Mouse (Mus musculus) thymus, adult 2 months (tissue): Measurements from ENCODE around the gene Osbpl10. TPM values are rescaled to one million over a fixed set of nuclear protein-coding genes. Genes with fewer than 3 reads are reported as not detected.

Experiments used
- DNase-seq: peaks from one replicate; pipeline ENCODE4 v3.0.0; 2021
- H3K27ac ChIP-seq: fragments of 200-500 bp; 2 replicates; pipeline ENCODE4 v1.5.1; 2012; ENCODE audit warnings: low read length, control low read depth; ENCODE audit not compliant: control insufficient read depth, insufficient read depth
- H3K27me3 ChIP-seq: fragments of 200-500 bp; 2 replicates; pipeline ENCODE4 v1.6.1; 2012; ENCODE audit warnings: mild to moderate bottlenecking, low read length, moderate library complexity, mixed read lengths; ENCODE audit not compliant: control insufficient read depth, insufficient read depth
- H3K36me3 ChIP-seq: fragments of 200-500 bp; 2 replicates; pipeline ENCODE4 v1.6.1; 2012; ENCODE audit warnings: mild to moderate bottlenecking, low read length, moderate library complexity; ENCODE audit not compliant: control insufficient read depth, insufficient read depth
- H3K4me1 ChIP-seq: fragments of 200-500 bp; replicated peaks from 2 replicates; pipeline ENCODE4 v1.6.1; 2012; ENCODE audit warnings: low read length; ENCODE audit not compliant: control insufficient read depth, insufficient read depth
- H3K4me3 ChIP-seq: fragments of 200-500 bp; 2 replicates; pipeline ENCODE4 v1.5.1; 2012; ENCODE audit warnings: mild to moderate bottlenecking, low read length, control low read depth, moderate library complexity; ENCODE audit not compliant: control insufficient read depth, insufficient read depth
- CTCF ChIP-seq: fragments of 200-500 bp; IDR thresholded peaks from 2 replicates; pipeline ENCODE4 v1.5.1; 2012; ENCODE audit warnings: mild to moderate bottlenecking, control low read depth, low read length, moderate library complexity, borderline replicate concordance; ENCODE audit not compliant: control insufficient read depth, poor library complexity, insufficient read depth; ENCODE audit errors: extremely low read depth
- POLR2A ChIP-seq: fragments of 200-500 bp; IDR thresholded peaks from 2 replicates; pipeline ENCODE4 v1.6.1; 2012; ENCODE audit warnings: mild to moderate bottlenecking, low read length, control low read depth, moderate library complexity; ENCODE audit not compliant: control insufficient read depth, poor library complexity, insufficient read depth; ENCODE audit errors: extremely low read depth
- WGBS: fragments of 180-500 bp; shearing (Covaris S2); methylation state at CpG from one replicate; pipeline ENCODE4 v1.1.7; 2018; 5-methylcytosine and 5-hydroxymethylcytosine counted together
- polyA plus RNA-seq: library from polyadenylated mRNA; depleted of rRNA; stranded (reverse); fragments of >200 nt; gene quantifications from 2 replicates; pipeline ENCODE4 v1.2.3, GENCODE M21; 2012

Osbpl10 gene
- polyA plus RNA-seq, 1 experiment = 10.3 TPM

DNA sequence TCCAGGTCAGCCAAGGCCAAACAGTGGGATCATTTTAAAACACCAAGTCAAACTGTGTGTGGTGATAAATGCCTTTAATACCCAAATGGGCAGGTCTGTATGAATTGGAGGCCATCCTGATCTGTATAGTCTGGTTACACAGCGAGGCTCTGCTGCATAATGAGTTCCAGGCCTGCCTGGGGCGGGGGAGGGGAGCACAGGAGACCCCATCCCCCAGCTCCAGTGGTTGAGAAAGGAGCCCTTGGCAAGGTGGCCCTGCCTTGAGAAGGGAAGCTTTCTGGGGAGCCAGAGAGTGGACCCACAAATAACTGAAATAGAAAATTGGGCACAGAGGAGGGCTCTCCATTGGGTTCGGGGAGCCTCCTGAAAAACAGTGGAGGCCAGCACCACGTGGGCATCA is 43.0 kb upstream of the Osbpl10 start:
- H3K27me3 ChIP-seq = no peaks in the 10 kb centered on the region
- no peak for TF ChIP-seq CTCF
- no peak for TF ChIP-seq POLR2A

GRCm38 (mm10) chr9:114936687-114937086 is 41.7 kb upstream of the Osbpl10 start:
- H3K36me3 ChIP-seq = no peaks in the 10 kb centered on the region
- H3K4me3 ChIP-seq = no peak overlapping the region
- H3K4me1 ChIP-seq = peaks cover 20% of the 10 kb centered on the region
- WGBS = 87% methylated on average over 2 of the region's 2 CpGs
- no peak overlapping the region for H3K27ac ChIP-seq
- no peak for DNase-seq
- H3K27me3 ChIP-seq = no peaks in the 10 kb centered on the region
- TF ChIP-seq POLR2A (no peak), CTCF (no peak)

More for the DNA sequence above, 43.0 kb upstream of the Osbpl10 start:
- DNase-seq = no peak
- 94% methylated on average over 4 of the region's 4 CpGs for WGBS
- Histone ChIP-seq H3K36me3 (no peaks in the 10 kb centered on the region), H3K27ac (no peak overlapping the region), H3K4me3 (no peak overlapping the region), H3K4me1 (peaks cover 23% of the 10 kb centered on the region)

GRCm38 (mm10) chr9:114944642-114945041 is 33.7 kb upstream of the Osbpl10 start:
- 92% methylated on average over 3 of the region's 3 CpGs for WGBS
- Histone ChIP-seq H3K4me1 (peaks cover 5% of the 10 kb centered on the region), H3K36me3 (no peaks in the 10 kb centered on the region), H3K27ac (no peak overlapping the region), H3K4me3 (no peak overlapping the region), H3K27me3 (no peaks in the 10 kb centered on the region)
- DNase-seq = no peak
- TF ChIP-seq POLR2A (no peak), CTCF (no peak)

- WGBS = 91% methylated on average over 6 of the region's 6 CpGs
These were observed 32.8 kb upstream of the Osbpl10 start for GRCm38 (mm10) chr9:114945576-114945975.

DNA sequence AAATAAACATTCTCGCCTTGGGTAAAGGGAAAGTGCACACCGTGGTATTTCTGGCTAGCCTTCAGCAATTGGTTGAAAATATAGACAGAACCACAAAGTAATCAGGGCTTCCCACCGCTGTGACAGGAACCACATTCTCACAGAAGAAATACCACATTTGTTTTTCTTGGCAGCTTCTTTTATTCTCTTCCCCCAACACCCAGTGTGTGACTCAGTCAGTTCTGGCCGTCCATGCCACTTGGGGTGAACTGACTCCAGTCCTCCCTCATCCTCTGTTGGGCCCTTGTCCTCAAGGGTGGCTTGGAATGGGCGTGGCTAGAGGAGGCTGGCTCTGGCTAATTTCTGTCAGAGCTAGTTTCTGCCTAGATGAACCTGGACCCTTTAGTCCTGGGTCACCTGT is 30.0 kb upstream of the Osbpl10 start:
- WGBS = 7% methylated on average over 5 of the region's 5 CpGs

More at GRCm38 (mm10) chr9:114945576-114945975, 32.8 kb upstream of the Osbpl10 start:
- TF ChIP-seq POLR2A (no peak), CTCF (no peak)
- Histone ChIP-seq H3K27ac (no peak overlapping the region), H3K4me3 (no peak overlapping the region), H3K27me3 (no peaks in the 10 kb centered on the region), H3K36me3 (no peaks in the 10 kb centered on the region), H3K4me1 (peaks cover 5% of the 10 kb centered on the region)
- DNase-seq = no peak

GRCm38 (mm10) chr9:114952866-114953265 is 25.5 kb upstream of the Osbpl10 start:
- H3K36me3 ChIP-seq = no peaks in the 10 kb centered on the region
- TF ChIP-seq CTCF (no peak), POLR2A (no peak)
- H3K27me3 ChIP-seq = no peaks in the 10 kb centered on the region
- H3K4me1 ChIP-seq = peaks cover 5% of the 10 kb centered on the region
- DNase-seq = no peak
- 64% methylated on average over 1 of the region's 1 CpGs for WGBS
- H3K4me3 ChIP-seq = no peak overlapping the region
- no peak overlapping the region for H3K27ac ChIP-seq

More for the DNA sequence above, 30.0 kb upstream of the Osbpl10 start:
- Histone ChIP-seq H3K27ac (no peak overlapping the region), H3K27me3 (no peaks in the 10 kb centered on the region), H3K4me1 (peaks cover 5% of the 10 kb centered on the region), H3K36me3 (no peaks in the 10 kb centered on the region), H3K4me3 (no peak overlapping the region)
- no peak for TF ChIP-seq CTCF
- TF ChIP-seq POLR2A = no peak
- DNase-seq = no peak

GRCm38 (mm10) chr9:114955340-114955739 is 23.0 kb upstream of the Osbpl10 start:
- H3K27ac ChIP-seq = no peak overlapping the region
- WGBS = 95% methylated on average over 11 of the region's 11 CpGs
- H3K27me3 ChIP-seq = no peaks in the 10 kb centered on the region
- 0 out of 2 replicates have a peak, but pooled peaks cover 1% of the 10 kb centered on the region for H3K4me1 ChIP-seq
- no peaks in the 10 kb centered on the region for H3K36me3 ChIP-seq
- no peak for DNase-seq
- no peak for TF ChIP-seq POLR2A
- no peak for TF ChIP-seq CTCF
- no peak overlapping the region for H3K4me3 ChIP-seq
